Mouse (Mus musculus) kidney, postnatal 14 days (tissue): ENCODE results near the gene Xlr4b.
"Not testable (repeated sequence)": the region's sequence is repeated elsewhere in the genome, so short reads cannot be mapped to it uniquely, and the experiment has no call there.

ENCODE experiments used
- DNase-seq: peaks from one replicate; pipeline ENCODE4 v3.0.0; 2022; ENCODE audit warnings: mixed read lengths

Xlr4b gene

DNA sequence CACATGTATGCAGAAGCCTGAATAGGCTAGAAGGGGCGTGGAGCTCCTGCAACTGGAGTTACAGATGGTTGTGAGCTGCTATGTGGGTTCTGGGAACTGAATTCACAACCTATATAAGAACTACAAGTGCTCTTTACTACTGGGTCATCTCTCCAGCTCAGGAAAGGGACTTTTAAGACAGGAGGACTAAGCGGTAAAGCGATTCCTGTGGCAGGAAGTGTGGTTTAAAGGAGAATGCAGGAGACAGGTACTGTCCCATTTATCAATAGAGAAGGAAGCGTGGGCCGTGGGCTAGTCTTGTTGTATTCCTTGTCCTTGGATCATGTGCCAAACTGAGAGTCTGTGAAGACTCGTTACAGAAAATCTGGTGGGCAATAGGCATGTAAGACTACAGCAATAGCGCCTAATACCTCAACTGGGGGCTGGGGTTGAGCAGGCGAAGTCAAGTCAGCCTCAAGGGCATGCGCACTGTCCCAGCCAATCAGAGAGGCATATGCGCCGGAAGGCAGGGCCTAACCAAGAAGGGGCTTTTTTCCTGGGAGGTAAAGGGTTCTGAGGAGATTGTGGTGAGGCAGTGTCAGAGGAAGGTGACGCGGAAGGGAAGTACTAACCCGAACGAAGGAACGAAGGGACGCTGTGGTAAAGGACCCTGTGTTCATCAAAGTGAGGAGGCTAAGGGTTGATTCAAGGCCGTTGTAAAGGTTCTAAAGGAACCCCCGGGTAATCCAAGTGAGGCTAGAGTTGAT, at the start of gene Xlr4b:
Xlr4b (plus strand) TSS at position 515 of the 746 bp plus-strand sequence.
- DNase-seq, result not testable (repeated sequence)

DNA sequence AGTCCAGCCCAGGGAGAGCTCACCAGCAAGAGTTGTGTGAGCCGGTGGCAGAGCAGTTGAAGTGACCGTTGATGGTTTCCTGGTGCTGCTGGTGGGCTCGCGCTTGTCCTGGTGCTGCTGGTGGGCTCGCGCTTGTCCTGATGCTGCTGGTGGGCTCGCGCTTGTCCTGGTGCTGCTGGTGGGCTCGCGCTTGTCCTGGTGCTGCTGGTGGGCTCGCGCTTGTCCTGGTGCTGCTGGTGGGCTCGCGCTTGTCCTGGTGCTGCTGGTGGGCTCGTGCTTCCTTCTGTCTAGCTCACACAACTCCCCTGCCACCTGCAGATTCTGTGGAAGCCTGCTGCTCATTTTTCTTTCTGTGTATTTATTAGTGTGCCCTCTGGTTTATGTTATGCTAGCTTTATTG, 37.2 kb upstream of the Xlr4b start, which contains the start of gene Spin2d:
Spin2d (minus strand) TSS at position 101 of the 400 bp plus-strand sequence.
- not testable (repeated sequence) for DNase-seq

DNA sequence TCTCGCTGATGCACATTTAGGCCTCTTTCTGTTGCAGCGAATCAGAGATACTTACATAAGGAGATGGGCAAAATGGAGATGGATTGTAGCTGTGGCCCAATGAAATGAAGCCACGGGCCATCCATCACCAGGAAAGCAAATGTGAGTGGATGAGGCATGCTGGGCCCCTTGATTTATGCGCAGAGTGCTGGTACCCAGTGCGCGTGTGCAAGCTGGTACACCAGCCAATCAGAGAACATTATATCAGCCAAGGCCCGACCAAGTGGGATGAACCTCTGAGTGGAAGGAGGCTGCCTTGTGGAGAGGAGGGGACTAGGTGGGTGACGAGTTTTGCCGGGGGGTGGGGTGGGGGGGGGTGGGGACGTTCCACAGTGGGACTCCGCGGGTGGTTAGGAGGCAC, 22.2 kb upstream of the Xlr4b start, which contains the start of gene Xlr3b:
Xlr3b (plus strand) TSS at position 274 of the 400 bp plus-strand sequence.
- DNase-seq, result peak; percentile 30

DNA sequence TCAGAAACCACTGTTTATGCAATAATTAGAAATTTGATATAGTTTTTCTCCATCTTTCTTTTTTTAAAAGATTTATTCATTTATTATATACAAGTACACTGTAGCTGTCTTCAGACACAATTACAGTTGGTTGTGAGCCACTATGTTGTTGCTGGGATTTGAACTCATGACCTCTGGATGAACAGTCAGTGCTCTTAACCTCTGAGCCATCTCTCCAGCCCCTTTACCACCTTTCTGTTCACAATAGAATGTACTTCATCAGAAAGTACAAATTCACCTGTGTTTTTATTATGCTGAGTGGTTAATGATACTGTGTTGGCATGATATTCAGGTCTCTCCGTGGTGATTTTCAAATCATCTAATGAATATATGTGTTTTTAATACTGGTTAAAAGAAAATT, 11.2 kb downstream of the Xlr4b start:
- no peak for DNase-seq

DNA sequence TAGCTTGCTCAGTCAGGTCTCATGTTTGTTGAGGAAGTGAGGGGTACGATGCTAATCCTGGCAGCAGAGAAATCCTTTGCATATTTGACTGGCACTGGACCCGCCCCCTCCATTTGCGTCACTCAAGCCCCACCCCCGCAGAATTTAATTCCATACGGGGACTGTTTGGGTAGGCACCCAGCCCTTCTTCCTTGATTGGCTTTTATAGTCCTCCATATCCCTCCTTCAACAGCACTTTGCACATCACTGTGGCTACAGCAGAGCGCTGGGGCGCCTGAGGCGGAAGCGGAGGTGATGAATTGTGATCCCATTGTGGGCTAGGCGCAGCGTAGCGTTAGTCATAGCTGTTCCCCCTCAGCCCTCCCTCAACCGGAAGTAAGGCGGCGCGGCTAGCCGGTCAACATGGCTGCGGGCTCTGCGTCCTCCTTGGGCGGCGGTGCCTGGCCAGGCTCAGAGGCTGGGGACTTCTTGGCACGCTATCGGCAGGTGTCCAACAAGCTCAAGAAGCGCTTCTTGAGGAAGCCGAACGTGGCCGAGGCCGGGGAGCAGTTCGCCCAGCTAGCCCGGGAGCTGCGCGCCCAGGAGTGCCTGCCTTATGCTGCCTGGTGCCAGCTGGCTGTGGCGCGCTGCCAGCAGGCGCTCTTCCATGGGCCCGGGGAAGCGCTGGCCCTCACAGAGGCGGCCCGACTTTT, 13.9 kb downstream of the Xlr4b start, which contains the start of gene F8a:
F8a (plus strand) TSS at position 378 of the 692 bp plus-strand sequence.
- peak; percentile 87 for DNase-seq

DNA sequence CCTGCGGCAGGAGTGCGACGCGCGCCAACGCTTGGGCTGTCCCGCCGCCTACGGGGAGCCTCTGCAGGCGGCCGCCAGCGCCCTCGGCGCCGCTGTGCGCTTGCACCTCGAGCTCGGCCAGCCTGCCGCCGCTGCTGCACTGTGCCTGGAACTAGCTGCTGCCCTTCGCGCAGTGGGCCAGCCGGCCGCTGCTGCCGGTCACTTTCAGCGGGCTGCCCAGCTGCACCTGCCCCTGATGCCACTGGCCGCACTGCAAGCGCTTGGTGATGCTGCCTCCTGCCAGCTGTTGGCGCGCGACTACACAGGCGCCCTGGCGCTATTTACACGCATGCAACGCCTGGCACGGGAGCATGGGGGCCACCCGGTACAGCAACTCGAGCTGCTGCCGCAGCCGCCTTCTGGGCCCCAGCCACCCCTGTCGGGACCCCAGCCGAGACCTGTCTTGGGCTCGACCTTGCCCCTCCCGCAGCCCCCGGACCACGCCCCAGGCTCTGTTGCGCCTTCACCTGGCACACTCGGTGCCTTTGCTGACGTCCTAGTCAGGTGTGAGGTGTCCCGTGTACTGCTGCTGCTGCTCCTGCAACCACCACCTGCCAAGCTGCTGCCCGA, 14.6 kb downstream of the Xlr4b start:
- DNase-seq, result peak; percentile 59

DNA sequence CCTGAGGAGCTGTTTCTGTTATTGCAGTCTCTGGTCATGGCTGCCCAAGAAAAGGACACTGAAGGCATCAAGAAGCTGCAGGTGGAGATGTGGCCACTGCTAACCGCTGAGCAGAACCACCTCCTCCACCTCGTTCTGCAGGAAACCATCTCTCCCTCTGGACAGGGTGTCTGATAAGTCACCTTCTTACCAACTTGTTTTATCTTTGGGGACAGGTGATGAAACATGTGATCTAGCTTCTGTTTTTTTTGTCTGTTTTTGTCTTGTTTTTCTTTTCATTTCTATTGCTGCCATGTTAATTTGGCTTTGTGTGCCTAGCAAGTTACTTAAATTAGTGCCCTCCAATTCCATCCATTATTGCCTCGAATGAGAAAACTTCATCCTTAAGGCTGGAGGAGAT, 15.2 kb downstream of the Xlr4b start:
- no peak for DNase-seq

DNA sequence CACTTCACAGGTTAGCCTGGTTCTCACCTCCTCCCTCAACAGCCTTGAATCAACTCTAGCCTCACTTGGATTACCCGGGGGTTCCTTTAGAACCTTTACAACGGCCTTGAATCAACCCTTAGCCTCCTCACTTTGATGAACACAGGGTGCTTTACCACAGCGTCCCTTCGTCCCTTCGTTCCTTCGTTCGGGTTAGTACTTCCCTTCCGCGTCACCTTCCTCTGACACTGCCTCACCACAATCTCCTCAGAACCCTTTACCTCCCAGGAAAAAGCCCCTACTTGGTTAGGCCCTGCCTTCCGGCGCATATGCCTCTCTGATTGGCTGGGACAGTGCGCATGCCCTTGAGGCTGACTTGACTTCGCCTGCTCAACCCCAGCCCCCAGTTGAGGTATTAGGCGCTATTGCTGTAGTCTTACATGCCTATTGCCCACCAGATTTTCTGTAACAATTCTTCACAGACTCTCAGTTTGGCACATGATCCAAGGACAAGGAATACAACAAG, 28.7 kb downstream of the Xlr4b start, which contains the start of gene Xlr4c:
Xlr4c (minus strand) TSS at position 310 of the 505 bp plus-strand sequence.
- not testable (repeated sequence) for DNase-seq

DNA sequence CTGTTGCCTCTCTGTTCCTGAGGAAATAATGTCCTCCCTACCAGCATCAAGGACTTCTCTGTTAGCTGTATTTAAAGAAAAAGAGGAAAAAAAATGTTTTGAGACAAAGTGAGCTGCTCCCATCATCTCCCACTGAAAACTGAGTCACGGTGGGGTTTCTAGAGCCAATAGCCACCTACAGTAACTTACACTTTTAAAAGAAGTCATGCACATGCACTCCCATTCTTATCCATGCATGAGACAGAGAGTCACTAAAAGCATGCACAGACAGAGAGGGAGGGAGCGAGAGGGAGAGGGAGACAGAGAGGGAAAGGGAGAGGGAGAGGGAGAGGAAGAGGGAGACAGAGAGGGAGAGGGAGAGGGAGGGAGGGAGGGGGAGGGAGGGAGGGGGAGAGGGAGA, 48.3 kb downstream of the Xlr4b start:
- not testable (repeated sequence) for DNase-seq

DNA sequence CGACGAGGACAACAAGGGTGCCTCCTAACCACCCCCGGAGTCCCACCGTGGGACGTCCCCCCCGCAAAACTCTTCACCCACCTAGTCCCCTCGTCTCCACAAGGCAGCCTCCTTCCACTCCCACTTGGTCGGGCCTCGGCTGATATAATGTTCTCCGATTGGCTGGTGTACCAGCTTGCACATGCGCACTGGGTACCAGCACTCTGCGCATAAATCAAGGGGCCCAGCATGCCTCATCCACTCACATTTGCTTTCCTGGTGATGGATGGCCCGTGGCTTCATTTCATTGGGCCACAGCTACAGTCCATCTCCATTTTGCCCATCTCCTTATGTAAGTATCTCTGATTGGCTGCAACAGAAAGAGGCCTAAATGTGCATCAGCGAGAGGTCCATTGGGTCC, 51.1 kb downstream of the Xlr4b start, which contains the start of gene Xlr3c:
Xlr3c (minus strand) TSS at position 121 of the 400 bp plus-strand sequence.
- DNase-seq, result not testable (repeated sequence)
